Mouse (Mus musculus) hindbrain, embryonic 16.5 days (tissue): ENCODE results near the gene Gm48552. TPM values are rescaled to one million over a fixed set of nuclear protein-coding genes. Genes with fewer than 3 reads are reported as not detected.

Experiments
- ATAC-seq: fragments of 200-750 bp; cut with Nextera tagmentation; 2 replicates; pipeline ENCODE4 v1.8.0; 2017; ENCODE audit warnings: moderate TSS enrichment, moderate library complexity
- H3K27ac ChIP-seq: fragments of 300-500 bp; sonication (generic); 2 replicates; pipeline ENCODE4 v1.5.1; 2014; ENCODE audit warnings: low read depth, mild to moderate bottlenecking, control low read depth, low read length, moderate library complexity
- H3K27me3 ChIP-seq: fragments of 300-500 bp; sonication (generic); replicated peaks from 2 replicates; pipeline ENCODE4 v1.6.1; 2014; ENCODE audit warnings: low read length; ENCODE audit not compliant: control insufficient read depth, insufficient read depth
- H3K36me3 ChIP-seq: fragments of 300-500 bp; sonication (generic); 2 replicates; pipeline ENCODE4 v1.6.1; 2014; ENCODE audit warnings: mild to moderate bottlenecking, low read length, moderate library complexity, mixed read lengths; ENCODE audit not compliant: control insufficient read depth, insufficient read depth
- H3K4me1 ChIP-seq: fragments of 300-500 bp; sonication (generic); 2 replicates; pipeline ENCODE4 v1.6.1; 2014; ENCODE audit warnings: low read depth, low read length; ENCODE audit not compliant: control insufficient read depth, insufficient read depth
- H3K4me2 ChIP-seq: fragments of 300-500 bp; sonication (generic); 2 replicates; pipeline ENCODE4 v1.6.1; 2014; ENCODE audit warnings: mild to moderate bottlenecking, low read length, control low read depth, moderate library complexity
- H3K4me3 ChIP-seq: fragments of 300-500 bp; sonication (generic); 2 replicates; pipeline ENCODE4 v1.5.1; 2014; ENCODE audit warnings: mild to moderate bottlenecking, low read length, control low read depth, moderate library complexity
- H3K9ac ChIP-seq: fragments of 300-500 bp; sonication (generic); 2 replicates; pipeline ENCODE4 v1.6.1; 2014; ENCODE audit warnings: low read depth, mild to moderate bottlenecking, control low read depth, low read length, moderate library complexity
- H3K9me3 ChIP-seq: fragments of 300-500 bp; sonication (generic); 2 replicates; pipeline ENCODE4 v1.6.1; 2014; ENCODE audit warnings: mild to moderate bottlenecking, low read length, moderate library complexity; ENCODE audit not compliant: control insufficient read depth
- WGBS: fragments of 180-500 bp; shearing (Covaris S2); extraction: QIAGEN DNeasy Blood & Tissue Kit; methylation state at CpG from one replicate; pipeline ENCODE4 v1.1.7; 2014; 5-methylcytosine and 5-hydroxymethylcytosine counted together
- polyA plus RNA-seq: library from polyadenylated mRNA; unstranded; fragments of >200 nt; fragmentation: Nextera tagmentation; extraction: Ambion mirVana; gene quantifications from 2 replicates; pipeline ENCODE4 v1.2.1, GENCODE M21; 2015

The Gm48552 gene
- polyA plus RNA-seq, 1 experiment from 2014 or later = 1.5 TPM

DNA sequence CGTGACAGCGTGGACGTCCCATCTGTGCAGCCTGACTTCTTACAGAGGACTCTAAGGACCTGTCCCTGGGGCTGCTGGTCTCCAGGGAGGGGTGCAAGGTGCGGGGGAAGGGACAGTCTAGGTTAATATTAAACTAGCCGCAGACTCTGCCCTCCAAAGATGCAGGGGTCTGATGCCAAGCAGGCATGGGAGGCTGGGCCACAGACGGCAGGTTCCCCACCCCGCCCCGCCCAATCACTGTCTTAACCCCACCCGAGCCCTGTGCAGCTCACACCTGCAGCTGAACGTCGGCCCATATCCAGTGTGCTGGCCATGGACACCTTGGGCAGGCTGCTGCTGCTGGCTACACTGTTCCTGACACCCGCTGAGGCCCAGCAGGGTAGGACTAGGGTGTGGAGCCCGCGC, 4.0 kb downstream of the Gm48552 start, which contains the start of gene Smim24:
Smim24 (plus strand) TSS at position 271 of the 405 bp plus-strand sequence.
- Histone ChIP-seq H3K9ac (peak within 1 kb of the TSS; percentile 57), H3K4me2 (peak within 1 kb of the TSS; percentile 41), H3K36me3 (peaks cover 11% of the 10 kb centered on the region), H3K4me3 (peak within 1 kb of the TSS; percentile 14), H3K9me3 (no peaks in the 10 kb centered on the region), H3K4me1 (peaks cover 23% of the 10 kb centered on the region), H3K27me3 (no peaks in the 10 kb centered on the region), H3K27ac (peak within 1 kb of the TSS; percentile 37; the same call in 1 of the 2 replicates)
- ATAC-seq = no peak
- WGBS = 65% methylated on average over 14 of the region's 14 CpGs

DNA sequence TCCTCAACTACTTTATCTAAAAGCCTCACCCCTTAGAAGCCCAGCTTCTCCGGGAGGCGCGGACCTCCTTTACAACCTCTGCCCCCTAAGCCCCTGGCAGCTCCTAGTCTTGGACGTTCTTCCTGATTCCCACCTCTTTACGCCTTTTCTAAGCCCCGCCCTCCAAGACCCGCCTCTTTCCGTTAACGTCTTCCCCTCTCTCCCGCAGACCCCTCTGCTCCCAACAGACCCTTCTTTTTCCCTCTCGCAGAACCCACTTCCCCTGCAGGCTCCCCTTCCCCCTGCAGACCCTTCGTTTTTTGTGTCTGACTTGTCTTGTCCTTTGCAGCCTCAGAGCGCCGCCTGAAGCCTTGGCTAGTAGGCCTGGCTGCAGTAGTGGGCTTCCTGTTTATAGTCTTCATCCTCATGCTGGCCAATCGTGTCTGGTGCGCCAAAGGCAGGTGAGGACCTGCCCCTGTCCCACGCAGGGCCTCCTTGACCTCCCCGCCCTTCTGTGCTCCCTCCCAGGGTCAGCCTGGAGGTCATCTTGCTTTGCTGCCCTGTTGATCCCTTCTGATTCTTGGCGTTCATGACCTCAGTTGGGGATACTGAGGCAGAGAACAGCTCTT, 4.8 kb downstream of the Gm48552 start:
- no peaks in the 10 kb centered on the region for H3K9me3 ChIP-seq
- 6% methylated on average over 19 of the region's 19 CpGs for WGBS
- peak overlapping the region; percentile 14 for H3K4me3 ChIP-seq
- ATAC-seq = no peak
- peak overlapping the region; percentile 37; the same call in 1 of the 2 replicates for H3K27ac ChIP-seq
- peaks cover 5% of the 10 kb centered on the region; the same call in 1 of the 2 replicates for H3K36me3 ChIP-seq
- H3K27me3 ChIP-seq = no peaks in the 10 kb centered on the region
- H3K4me1 ChIP-seq = peaks cover 23% of the 10 kb centered on the region
- H3K4me2 ChIP-seq = peak overlapping the region; percentile 41
- H3K9ac ChIP-seq = peak overlapping the region; percentile 57

DNA sequence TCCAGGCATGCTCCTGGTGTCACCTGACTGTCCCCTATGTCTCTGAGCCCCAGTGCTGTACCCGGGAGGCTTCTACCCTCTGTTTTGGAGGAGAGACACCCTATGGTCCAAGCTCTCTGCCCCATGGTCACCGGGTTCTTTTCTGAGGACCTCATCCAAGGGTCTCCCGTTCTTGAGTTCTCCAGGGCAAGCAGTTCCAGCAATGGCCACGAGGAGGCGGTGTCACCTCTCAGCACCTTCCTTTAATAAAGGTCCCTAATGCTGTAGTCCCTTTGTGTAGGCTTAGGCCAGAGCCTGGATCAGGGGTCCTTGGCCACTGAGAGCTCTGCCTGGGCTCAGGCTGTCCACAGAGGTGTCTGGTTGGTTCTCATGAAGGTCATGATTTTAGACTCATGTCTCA, 6.3 kb downstream of the Gm48552 start:
- WGBS = 18% methylated on average over 5 of the region's 5 CpGs
- H3K27ac ChIP-seq = no peak overlapping the region
- H3K27me3 ChIP-seq = no peaks in the 10 kb centered on the region
- no peak overlapping the region for H3K4me2 ChIP-seq
- H3K36me3 ChIP-seq = peaks cover 4% of the 10 kb centered on the region
- ATAC-seq = no peak
- no peak overlapping the region for H3K4me3 ChIP-seq
- H3K9me3 ChIP-seq = no peaks in the 10 kb centered on the region
- no peak overlapping the region for H3K9ac ChIP-seq
- H3K4me1 ChIP-seq = peaks cover 20% of the 10 kb centered on the region

DNA sequence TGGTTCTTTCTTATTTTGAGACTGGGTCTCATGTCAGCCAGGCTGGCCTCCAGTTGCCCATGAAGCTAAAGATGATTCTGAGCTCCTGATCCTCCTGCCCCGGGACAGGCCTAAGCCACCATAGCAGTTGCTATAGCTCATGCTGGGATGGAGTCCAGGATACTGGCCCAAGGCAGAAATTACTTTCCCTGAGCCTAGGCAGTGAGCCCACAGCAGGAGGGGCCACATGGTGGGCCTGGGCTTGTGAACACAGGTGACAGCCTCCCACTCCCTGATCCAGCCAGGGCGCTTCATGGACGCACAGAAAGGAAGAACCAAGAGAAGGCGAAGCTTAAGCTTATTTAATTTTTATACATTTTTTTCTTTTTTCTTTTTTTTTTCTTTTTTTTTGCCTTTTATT, 7.1 kb downstream of the Gm48552 start:
- no peak overlapping the region for H3K27ac ChIP-seq
- H3K4me3 ChIP-seq = no peak overlapping the region
- H3K4me2 ChIP-seq = no peak overlapping the region
- peaks cover 16% of the 10 kb centered on the region for H3K4me1 ChIP-seq
- H3K27me3 ChIP-seq = no peaks in the 10 kb centered on the region
- no peak for ATAC-seq
- H3K36me3 ChIP-seq = peaks cover 6% of the 10 kb centered on the region
- H3K9me3 ChIP-seq = no peaks in the 10 kb centered on the region
- 75% methylated on average over 4 of the region's 4 CpGs for WGBS
- H3K9ac ChIP-seq = no peak overlapping the region

DNA sequence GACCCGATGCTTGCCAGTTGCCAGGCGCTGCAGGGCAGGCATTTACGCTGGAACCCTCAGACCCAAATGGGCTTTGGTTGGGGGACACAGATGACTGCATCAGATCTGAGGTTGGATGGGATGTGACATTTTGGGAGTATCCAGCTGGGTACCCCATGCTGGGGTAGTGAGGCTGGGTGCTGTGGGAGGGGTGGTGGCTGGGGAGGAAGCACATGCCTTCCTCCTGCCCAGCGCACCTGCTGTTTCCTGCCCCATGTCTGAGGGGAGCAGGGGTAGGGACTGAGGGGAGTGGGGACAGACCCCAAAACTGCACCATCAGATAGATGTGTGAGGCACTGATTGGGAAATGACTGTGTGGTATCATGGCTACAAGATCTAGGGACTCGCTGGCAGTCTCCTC, 7.9 kb downstream of the Gm48552 start:
- 43% methylated on average over 5 of the region's 5 CpGs for WGBS
- Histone ChIP-seq H3K4me3 (no peak overlapping the region), H3K27me3 (no peaks in the 10 kb centered on the region), H3K36me3 (peaks cover 6% of the 10 kb centered on the region), H3K4me1 (peaks cover 25% of the 10 kb centered on the region), H3K4me2 (no peak overlapping the region), H3K9ac (no peak overlapping the region), H3K27ac (peak overlapping the region; percentile 4; the same call in 1 of the 2 replicates), H3K9me3 (no peaks in the 10 kb centered on the region)
- ATAC-seq = no peak

DNA sequence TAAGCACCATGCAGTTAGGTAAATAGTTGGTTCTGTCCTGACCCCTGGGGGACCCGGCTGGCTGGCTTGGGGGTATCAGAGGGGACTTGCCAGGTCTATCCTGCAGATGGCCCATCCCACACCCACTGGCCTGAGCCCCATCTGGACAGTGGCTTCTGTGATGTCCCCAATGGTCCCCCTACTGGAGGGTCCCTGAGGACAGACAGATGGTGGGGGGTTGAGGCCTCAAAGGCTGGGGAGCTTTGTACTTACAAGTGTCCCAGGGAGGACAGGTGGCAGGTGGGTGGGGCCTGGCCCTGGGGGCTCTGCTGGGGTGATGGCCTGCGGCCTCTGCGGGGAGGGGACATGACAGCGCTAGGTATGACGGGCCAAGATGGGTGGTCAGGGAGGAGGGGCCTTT, 10.5 kb downstream of the Gm48552 start:
- Histone ChIP-seq H3K27ac (no peak overlapping the region), H3K4me3 (no peak overlapping the region), H3K9ac (no peak overlapping the region), H3K36me3 (peaks cover 9% of the 10 kb centered on the region), H3K9me3 (no peaks in the 10 kb centered on the region), H3K4me2 (no peak overlapping the region), H3K27me3 (no peaks in the 10 kb centered on the region), H3K4me1 (peaks cover 32% of the 10 kb centered on the region)
- WGBS = 67% methylated on average over 5 of the region's 5 CpGs
- no peak for ATAC-seq

DNA sequence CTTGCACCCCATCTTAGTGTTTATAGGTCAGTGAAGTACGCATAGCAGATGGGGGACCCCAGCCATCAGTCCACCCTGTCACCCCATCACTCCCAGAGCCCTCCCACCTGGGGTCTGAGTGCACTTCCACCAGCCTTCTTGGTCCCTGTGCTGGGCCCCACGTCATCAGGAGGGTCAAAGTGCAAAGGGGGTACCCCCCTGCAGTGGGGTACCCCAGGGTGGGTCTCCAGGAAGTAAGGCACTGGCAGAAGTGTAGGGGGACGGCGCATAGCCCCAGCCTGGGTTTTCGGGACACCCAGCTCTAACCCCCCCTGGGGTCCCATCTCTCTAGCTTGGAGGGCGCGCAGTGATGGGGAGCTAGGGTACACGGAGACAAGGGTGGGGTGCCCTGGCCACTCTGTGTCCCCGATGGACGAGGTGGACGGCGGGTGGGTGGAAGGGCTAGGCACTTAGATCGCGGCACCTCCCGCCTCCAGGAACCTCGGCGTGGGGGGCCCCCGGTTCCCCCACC, 11.0 kb downstream of the Gm48552 start:
- Histone ChIP-seq H3K27ac (peak overlapping the region; percentile 72; the same call in 1 of the 2 replicates), H3K36me3 (peaks cover 12% of the 10 kb centered on the region), H3K27me3 (no peaks in the 10 kb centered on the region), H3K9ac (no peak overlapping the region), H3K4me2 (peak overlapping the region; percentile 27), H3K4me3 (peak overlapping the region; percentile 3; the same call in 1 of the 2 replicates), H3K4me1 (peaks cover 32% of the 10 kb centered on the region), H3K9me3 (no peaks in the 10 kb centered on the region)
- no peak for ATAC-seq
- WGBS = 74% methylated on average over 18 of the region's 18 CpGs

DNA sequence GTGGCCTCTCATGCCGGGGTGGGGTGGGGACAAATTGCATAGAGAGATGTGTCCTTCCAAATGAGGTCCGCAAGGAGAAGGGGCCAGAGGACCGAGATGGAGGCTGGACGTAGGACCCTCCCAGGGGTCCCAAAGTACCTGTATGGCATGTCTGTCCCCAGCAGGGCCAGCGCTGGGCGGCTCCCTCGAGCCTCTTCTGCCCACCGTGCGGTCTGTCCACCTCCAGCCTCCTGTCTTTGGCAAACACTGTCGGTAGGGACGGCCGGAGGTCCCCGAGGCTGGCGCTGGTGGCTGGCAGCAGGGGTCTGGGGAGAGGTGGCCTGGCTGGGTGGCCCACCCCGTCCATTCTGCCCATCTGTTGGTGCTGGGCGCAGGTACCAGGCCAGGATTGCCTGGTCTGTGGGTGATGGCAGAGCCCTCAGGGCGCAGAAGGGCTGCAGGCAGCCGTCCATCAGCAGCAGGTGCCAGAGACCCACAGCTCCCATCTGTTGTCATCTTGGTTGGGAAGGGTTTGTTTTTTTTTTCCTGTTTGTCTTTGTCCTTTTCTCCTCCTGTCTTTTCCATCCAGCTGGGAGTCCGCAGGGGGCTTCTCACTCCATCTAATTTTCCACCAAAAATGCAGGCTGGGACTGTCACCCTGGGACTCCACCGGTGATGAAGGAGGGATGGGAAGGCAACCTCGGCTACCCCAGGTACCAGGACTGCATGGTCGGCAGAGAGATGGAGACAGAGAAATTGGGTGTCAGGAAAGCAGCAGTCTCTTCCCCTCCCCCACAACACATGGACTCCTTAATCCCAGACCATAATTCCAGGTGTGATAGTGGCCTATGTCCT, 11.8 kb downstream of the Gm48552 start:
- peak overlapping the region; percentile 27 for H3K4me2 ChIP-seq
- H3K4me3 ChIP-seq = peak overlapping the region; percentile 3
- H3K9me3 ChIP-seq = no peaks in the 10 kb centered on the region
- peak overlapping the region; percentile 81 for H3K27ac ChIP-seq
- no peak for ATAC-seq
- peak overlapping the region; percentile 29 for H3K9ac ChIP-seq
- H3K27me3 ChIP-seq = no peaks in the 10 kb centered on the region
- H3K4me1 ChIP-seq = peaks cover 32% of the 10 kb centered on the region
- WGBS = 43% methylated on average over 18 of the region's 22 CpGs
- H3K36me3 ChIP-seq = peaks cover 13% of the 10 kb centered on the region

DNA sequence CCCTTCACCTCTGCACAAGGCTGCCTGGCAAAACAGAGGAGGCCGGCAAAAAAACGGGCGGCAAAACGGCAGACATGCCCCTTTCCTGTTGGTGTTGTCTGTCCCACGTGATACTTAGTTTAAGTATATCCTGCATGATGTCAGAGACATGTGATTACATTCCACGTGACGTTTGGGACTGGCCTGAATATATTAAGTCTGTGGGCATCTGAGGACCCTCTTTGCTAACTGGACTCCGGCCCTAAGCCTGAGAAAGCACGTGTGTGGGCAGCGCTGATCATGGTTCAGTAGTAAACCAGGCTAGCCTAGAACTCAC, 12.4 kb downstream of the Gm48552 start:
- no peaks in the 10 kb centered on the region for H3K27me3 ChIP-seq
- no peaks in the 10 kb centered on the region for H3K9me3 ChIP-seq
- peak overlapping the region; percentile 29; the same call in 1 of the 2 replicates for H3K9ac ChIP-seq
- H3K4me1 ChIP-seq = peaks cover 32% of the 10 kb centered on the region
- no peak for ATAC-seq
- peak overlapping the region; percentile 81 for H3K27ac ChIP-seq
- WGBS = 28% methylated on average over 10 of the region's 10 CpGs
- H3K4me2 ChIP-seq = peak overlapping the region; percentile 27
- peaks cover 17% of the 10 kb centered on the region for H3K36me3 ChIP-seq
- H3K4me3 ChIP-seq = no peak overlapping the region
